Mouse (Mus musculus): ENCODE measurements around the gene Dbx2. TPM values are rescaled to one million over a fixed set of nuclear protein-coding genes. Genes with fewer than 3 reads are reported as not detected.

Dbx2 gene
- total and polyA plus RNA-seq, 3 experiments: 0.04 to 0.15 TPM; not detected in 1

- H3K9ac ChIP-seq (ENCODE audit: control insufficient read depth, low read depth, low read length, poor library complexity, severe bottlenecking): no peak overlapping the region
- peaks cover 0 to 30% of the 10 kb centered on the region in 2 experiments; a peak in 2 of 4 replicates for H3K36me3 ChIP-seq (ENCODE audit: control insufficient read depth in 1 of 2, insufficient read depth in 2 of 2, low read length in 2 of 2)
- H3K4me1 ChIP-seq (ENCODE audit: control insufficient read depth in 1 of 2, insufficient read depth in 2 of 2, low read length in 2 of 2): peaks cover 8 to 19% of the 10 kb centered on the region in 2 experiments; a peak in 3 of 4 replicates
- H3K4me3 ChIP-seq (ENCODE audit: control insufficient read depth in 1 of 2, insufficient read depth in 1 of 2, low read depth in 2 of 2, low read length in 2 of 2): no peak overlapping the region
- no peaks in the 10 kb centered on the region for H3K27me3 ChIP-seq (ENCODE audit: control insufficient read depth in 1 of 2, insufficient read depth in 2 of 2, low read length in 2 of 2)
- TF ChIP-seq MXI1 (IDR thresholded peaks at IDR 0.05; ENCODE audit: low read depth, low read length) (peak; percentile 94), POLR2AphosphoS2 (IDR thresholded peaks at IDR 0.05; ENCODE audit: low read length) (no peak), NELFE (IDR thresholded peaks at IDR 0.05; ENCODE audit: low read depth, low read length) (no peak)
- no peak for DNase-seq (ENCODE audit: low read depth, low spot score)
- H3K79me2 ChIP-seq (ENCODE audit: control insufficient read depth, insufficient read depth, low read length, poor library complexity): no peaks in the 10 kb centered on the region
- H3K9me3 ChIP-seq (replicated peaks; ENCODE audit: insufficient read depth, low read length): no peaks in the 10 kb centered on the region
- no peak overlapping the region for H3K27ac ChIP-seq (ENCODE audit: control insufficient read depth, low read depth, low read length)
These were observed 9.2 kb upstream of the Dbx2 start for GRCm38 (mm10) chr15:95665002-95665401.

DNA sequence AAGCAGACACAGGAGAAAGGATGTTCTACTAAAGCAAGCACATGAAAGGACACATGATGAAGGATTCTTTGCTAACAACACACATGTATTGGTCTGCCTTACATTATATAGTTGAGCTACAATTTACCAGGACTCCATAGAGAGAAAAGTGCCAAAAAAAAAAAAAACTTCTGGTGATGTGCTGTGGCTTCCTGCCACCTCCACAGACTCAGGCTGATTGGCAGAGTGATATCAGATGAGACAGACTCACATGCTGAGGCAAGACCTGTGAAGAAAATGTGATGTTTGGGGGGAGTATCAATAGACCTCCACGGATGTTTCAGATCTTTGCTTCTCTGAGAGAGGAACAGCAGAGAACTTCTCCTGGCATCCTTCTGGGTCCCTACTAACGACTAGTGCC lies 6.0 kb upstream of the Dbx2 start:
- DNase-seq (ENCODE audit: low read depth, low spot score): peak; percentile 42
- TF ChIP-seq MAFK (IDR thresholded peaks at IDR 0.05; ENCODE audit: borderline replicate concordance, low read depth, low read length) (no peak), USF1 (IDR thresholded peaks at IDR 0.05; ENCODE audit: low read depth, low read length) (no peak), GATA1 (IDR thresholded peaks at IDR 0.05; ENCODE audit: low read depth, low read length) (peak; percentile 23; the same call in 1 of the 2 replicates), EP300 (IDR thresholded peaks at IDR 0.05; ENCODE audit: low read depth in 1 of 2, low read length in 2 of 2) (peak in 1 of 2 experiments; percentile 33; a peak in 1 of 4 replicates), ZNF384 (IDR thresholded peaks at IDR 0.05; ENCODE audit: low read depth, low read length) (peak; percentile 91), SIN3A (IDR thresholded peaks at IDR 0.05; ENCODE audit: low read length) (no peak), MAX (IDR thresholded peaks at IDR 0.05; ENCODE audit: low read length) (peak; percentile 66; the same call in 1 of the 2 replicates), MYC (IDR thresholded peaks at IDR 0.05; ENCODE audit: low read depth, low read length) (no peak), KAT2A (conservative IDR thresholded peaks at IDR 0.05; ENCODE audit: low read depth, low read length) (no peak), TCF12 (IDR thresholded peaks at IDR 0.05; ENCODE audit: low read depth, low read length) (0 out of 2 replicates have a peak, but pooled peaks have one; percentile 16), MYB (IDR thresholded peaks at IDR 0.05; ENCODE audit: low read depth, low read length) (no peak), RCOR1 (IDR thresholded peaks at IDR 0.05; ENCODE audit: low read depth, low read length) (no peak), ZMIZ1 (IDR thresholded peaks at IDR 0.05; ENCODE audit: low read depth, low read length) (no peak)
- Histone ChIP-seq H3K79me2 (ENCODE audit: control insufficient read depth, insufficient read depth, low read length, poor library complexity) (no peaks in the 10 kb centered on the region), H3K4me1 (ENCODE audit: control insufficient read depth in 1 of 2, insufficient read depth in 2 of 2, low read length in 2 of 2) (peaks cover 19 to 29% of the 10 kb centered on the region in 2 experiments), H3K9ac (ENCODE audit: control insufficient read depth, low read depth, low read length, poor library complexity, severe bottlenecking) (no peak overlapping the region), H3K27me3 (ENCODE audit: control insufficient read depth in 1 of 2, insufficient read depth in 2 of 2, low read length in 2 of 2) (no peaks in the 10 kb centered on the region), H3K36me3 (ENCODE audit: control insufficient read depth in 1 of 2, insufficient read depth in 2 of 2, low read length in 2 of 2) (peaks cover 0 to 38% of the 10 kb centered on the region in 2 experiments; a peak in 2 of 4 replicates), H3K27ac (ENCODE audit: control insufficient read depth, low read depth, low read length) (peak overlapping the region; percentile 63), H3K9me3 (replicated peaks; ENCODE audit: insufficient read depth, low read length) (no peaks in the 10 kb centered on the region), H3K4me3 (ENCODE audit: control insufficient read depth in 1 of 2, insufficient read depth in 1 of 2, low read depth in 2 of 2, low read length in 2 of 2) (no peak overlapping the region)

Data from MEL (cell line).